15 mouse cellular contexts compared by ENCODE assay signal in the genomic region with DNA sequence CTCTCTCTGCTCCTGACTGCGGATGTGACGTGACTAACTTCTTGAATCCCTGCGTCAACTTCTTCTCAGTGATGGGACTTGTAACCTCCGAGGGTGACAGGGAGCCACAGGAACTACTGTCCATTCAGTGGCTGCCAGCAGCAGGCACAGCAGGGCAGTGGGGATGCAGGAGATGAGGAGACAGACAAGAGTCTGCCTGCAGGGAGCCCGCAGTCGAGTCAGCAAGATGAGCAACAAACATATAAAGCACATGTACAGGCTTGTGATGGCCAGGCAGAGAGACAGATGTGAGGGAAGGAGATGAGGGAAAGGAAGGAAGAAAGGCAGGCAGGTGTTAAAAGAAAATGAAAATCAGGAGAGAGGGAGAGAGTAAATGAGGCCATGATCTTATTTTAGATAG.
DNase-seq lines count a peak whose midpoint lies in the region; ATAC-seq and TF ChIP-seq lines count a peak whose summit lies in the region.
"Had no signal": no experiment of that assay in that cellular context is flagged by ENCODE, and none has a peak within 500 bp of the region (broad histone marks: within the 10 kb centered on the region; RNA-seq: fewer than 3 reads in every experiment).

No protein-coding gene starts in this region.

- no peaks in the 10 kb centered on the region for H3K9me3 ChIP-seq in heart, embryonic 10.5 days
- no peaks in the 10 kb centered on the region for H3K9me3 ChIP-seq in midbrain, embryonic 10.5 days (replicated peaks)
- H3K9me3 ChIP-seq in midbrain, embryonic 14.5 days (ENCODE audit: control insufficient read depth, low read length) = no peaks in the 10 kb centered on the region
- H3K9me3 ChIP-seq in CH12.LX (replicated peaks; ENCODE audit: low read length) = no peaks in the 10 kb centered on the region
- no peaks in the 10 kb centered on the region for H3K9me3 ChIP-seq in midbrain, embryonic 15.5 days
- H3K9me3 ChIP-seq: embryonic facial prominence, embryonic 10.5 days; forebrain, embryonic 15.5 days; heart, embryonic 13.5 days; hindbrain, embryonic 12.5 days had no signal

- dilution Hi-C loops in CH12.LX (cut with MboI; ENCODE audit: extremely low pct_ligation_motif_present, extremely low pct_unique_long_range_greater_than_20kb, low sequenced_read_pairs) = no loop called here

- peaks cover 15% of the 10 kb centered on the region for H3K4me1 ChIP-seq in heart, embryonic 10.5 days
- peaks cover 44% of the 10 kb centered on the region for H3K4me1 ChIP-seq in midbrain, embryonic 10.5 days
- peaks cover 35% of the 10 kb centered on the region for H3K4me1 ChIP-seq in midbrain, embryonic 14.5 days (ENCODE audit: control insufficient read depth, insufficient read depth, low read length)
- peaks cover 7 to 21% of the 10 kb centered on the region in 2 experiments for H3K4me1 ChIP-seq in CH12.LX (ENCODE audit: control insufficient read depth in 1 of 2, insufficient read depth in 2 of 2)
- H3K4me1 ChIP-seq in midbrain, embryonic 15.5 days = peaks cover 43% of the 10 kb centered on the region

- no peak overlapping the region for H3K4me2 ChIP-seq in midbrain, embryonic 14.5 days (ENCODE audit: low read length)
- H3K4me2 ChIP-seq in CH12.LX (ENCODE audit: insufficient read depth, low read depth, poor library complexity, severe bottlenecking) = 0 out of 2 replicates have a peak overlapping the region, but pooled peaks have one; percentile 81
- H3K4me2 ChIP-seq in midbrain, embryonic 15.5 days = no peak overlapping the region
- H3K4me2 ChIP-seq: heart, embryonic 13.5 days had no signal

- no peaks in the 10 kb centered on the region for H3K36me3 ChIP-seq in heart, embryonic 10.5 days
- no peaks in the 10 kb centered on the region for H3K36me3 ChIP-seq in midbrain, embryonic 10.5 days
- H3K36me3 ChIP-seq in midbrain, embryonic 14.5 days (ENCODE audit: control insufficient read depth, insufficient read depth, low read length) = no peaks in the 10 kb centered on the region
- no peaks in the 10 kb centered on the region for H3K36me3 ChIP-seq in CH12.LX (replicated peaks in 1 of 2; ENCODE audit: control insufficient read depth in 1 of 2, insufficient read depth in 1 of 2, low read length in 1 of 2)
- H3K36me3 ChIP-seq in midbrain, embryonic 15.5 days (replicated peaks) = no peaks in the 10 kb centered on the region
- H3K36me3 ChIP-seq: embryonic facial prominence, embryonic 10.5 days; forebrain, embryonic 15.5 days; heart, embryonic 13.5 days; hindbrain, embryonic 12.5 days had no signal

- no peak for TF ChIP-seq POLR2A in CH12.LX (IDR thresholded peaks at IDR 0.05; ENCODE audit: low read depth, low read length)

- ATAC-seq in midbrain, embryonic 14.5 days (ENCODE audit: low FRiP score, low TSS enrichment) = no peak
- no peak for ATAC-seq in midbrain, embryonic 15.5 days (replicated peaks)
- ATAC-seq: forebrain, embryonic 15.5 days had no signal

- H3K4me3 ChIP-seq in heart, embryonic 10.5 days = no peak overlapping the region
- H3K4me3 ChIP-seq in midbrain, embryonic 10.5 days = no peak overlapping the region
- H3K4me3 ChIP-seq in midbrain, embryonic 14.5 days (replicated peaks; ENCODE audit: low read depth, low read length) = no peak overlapping the region
- H3K4me3 ChIP-seq in CH12.LX (replicated peaks in 1 of 3; ENCODE audit: low read depth in 2 of 3, low read length in 2 of 3, poor library complexity in 1 of 3) = no peak overlapping the region
- no peak overlapping the region for H3K4me3 ChIP-seq in midbrain, embryonic 15.5 days
- H3K4me3 ChIP-seq: embryonic facial prominence, embryonic 10.5 days; forebrain, embryonic 15.5 days; heart, embryonic 13.5 days had no signal

- no peak for TF ChIP-seq EP300 in CH12.LX (IDR thresholded peaks at IDR 0.05; ENCODE audit: low read length)

- no peak overlapping the region for H3K9ac ChIP-seq in midbrain, embryonic 14.5 days (replicated peaks; ENCODE audit: low read length)
- H3K9ac ChIP-seq in CH12.LX (ENCODE audit: insufficient read depth, low read depth) = no peak overlapping the region
- H3K9ac ChIP-seq in midbrain, embryonic 15.5 days = no peak overlapping the region
- H3K9ac ChIP-seq: forebrain, embryonic 15.5 days; heart, embryonic 13.5 days; hindbrain, embryonic 12.5 days had no signal

- no peaks in the 10 kb centered on the region for H3K79me2 ChIP-seq in CH12.LX (replicated peaks; ENCODE audit: control insufficient read depth, extremely low read depth, insufficient read depth, poor library complexity, severe bottlenecking)

- H3K27ac ChIP-seq in heart, embryonic 10.5 days = no peak overlapping the region
- H3K27ac ChIP-seq in midbrain, embryonic 10.5 days (replicated peaks) = peak overlapping the region; percentile 86
- no peak overlapping the region for H3K27ac ChIP-seq in midbrain, embryonic 14.5 days (replicated peaks; ENCODE audit: low read depth, low read length)
- no peak overlapping the region for H3K27ac ChIP-seq in CH12.LX (ENCODE audit: insufficient read depth, low read depth)
- H3K27ac ChIP-seq in midbrain, embryonic 15.5 days = peak overlapping the region; percentile 32; the same call in 1 of the 2 replicates
- H3K27ac ChIP-seq: embryonic facial prominence, embryonic 10.5 days; heart, embryonic 13.5 days had no signal

- peaks cover 25% of the 10 kb centered on the region; the same call in 1 of the 2 replicates for H3K27me3 ChIP-seq in heart, embryonic 10.5 days (ENCODE audit: insufficient read depth, poor library complexity, severe bottlenecking)
- peaks cover 34% of the 10 kb centered on the region for H3K27me3 ChIP-seq in midbrain, embryonic 10.5 days (ENCODE audit: low read depth, poor library complexity, severe bottlenecking)
- no peaks in the 10 kb centered on the region for H3K27me3 ChIP-seq in midbrain, embryonic 14.5 days (ENCODE audit: control insufficient read depth, insufficient read depth, low read length)
- peaks cover 18% of the 10 kb centered on the region for H3K27me3 ChIP-seq in CH12.LX (replicated peaks)
- no peaks in the 10 kb centered on the region for H3K27me3 ChIP-seq in midbrain, embryonic 15.5 days (replicated peaks)
- H3K27me3 ChIP-seq: forebrain, embryonic 15.5 days had no signal

- TF ChIP-seq CTCF in CH12.LX (conservative IDR thresholded peaks at IDR 0.05 in 1 of 2, IDR thresholded peaks at IDR 0.05 in 1 of 2; ENCODE audit: low read depth in 2 of 2, low read length in 2 of 2) = no peak

- WGBS in heart, embryonic 10.5 days = 51% methylated on average over 6 of the region's 6 CpGs
- 54% methylated on average over 6 of the region's 6 CpGs for WGBS in midbrain, embryonic 10.5 days
- WGBS in midbrain, embryonic 14.5 days = 62% methylated on average over 6 of the region's 6 CpGs
- 58% methylated on average over 6 of the region's 6 CpGs for WGBS in midbrain, embryonic 15.5 days

- DNase-seq in heart, adult 11 months = peak; percentile 66
- DNase-seq in heart, embryonic 10.5 days (ENCODE audit: low spot score) = no peak
- no peak for DNase-seq in midbrain, embryonic 10.5 days (ENCODE audit: low spot score)
- no peak for DNase-seq in midbrain, embryonic 14.5 days
- DNase-seq in CH12.LX (ENCODE audit: extremely low read depth) = no peak
- DNase-seq: adrenal gland, adult 8-10 months; adrenal gland, postnatal 36 days; cerebellum, adult 2 months; gastrocnemius, postnatal 14 days; heart, postnatal 36 days had no signal

- in situ Hi-C loops in CH12.LX (cut with MboI; ENCODE audit: low pct_ligation_motif_present, low pct_unique_long_range_greater_than_20kb, low sequenced_read_pairs) = loop anchor here (5.0 kb wide), 1 partner anchor 332 kb away; no protein-coding TSS in a partner anchor

- no peak for TF ChIP-seq RAD21 in CH12.LX (IDR thresholded peaks at IDR 0.05; ENCODE audit: low read depth, low read length)

TF ChIP-seq in CH12.LX, 34 proteins besides CTCF, POLR2A, EP300 and RAD21:
- TF ChIP-seq ZC3H11A (IDR thresholded peaks at IDR 0.05; ENCODE audit: low read depth, low read length) (no peak), MAX (IDR thresholded peaks at IDR 0.05; ENCODE audit: low read length) (no peak), PAX5 (IDR thresholded peaks at IDR 0.05; ENCODE audit: low read length) (no peak), NELFE (IDR thresholded peaks at IDR 0.05; ENCODE audit: low read depth, low read length) (no peak), MAZ (IDR thresholded peaks at IDR 0.05; ENCODE audit: low read depth, low read length) (no peak), IRF4 (IDR thresholded peaks at IDR 0.05; ENCODE audit: low read depth, low read length) (no peak), UBTF (IDR thresholded peaks at IDR 0.05; ENCODE audit: low read depth, low read length) (no peak), CHD1 (IDR thresholded peaks at IDR 0.05; ENCODE audit: low read depth, low read length) (no peak), USF2 (conservative IDR thresholded peaks at IDR 0.05; ENCODE audit: low read depth, low read length) (no peak), MEF2A (IDR thresholded peaks at IDR 0.05; ENCODE audit: borderline replicate concordance, low read depth, low read length) (no peak), TCF12 (IDR thresholded peaks at IDR 0.05; ENCODE audit: low read depth, low read length) (no peak), TBP (conservative IDR thresholded peaks at IDR 0.05; ENCODE audit: low read depth, low read length) (no peak), NRF1 (IDR thresholded peaks at IDR 0.05; ENCODE audit: low read depth, low read length) (no peak)

Comparison
In these comparisons a context has a peak if more than half of its experiments do, and no peak if none do; other contexts are left out.
1. H3K27ac ChIP-seq: peak in midbrain, embryonic 10.5 days (single experiment) and midbrain, embryonic 15.5 days (single experiment); none in heart, embryonic 10.5 days (single experiment), midbrain, embryonic 14.5 days (single experiment) and CH12.LX (single experiment).